Mouse (Mus musculus): Measurements from ENCODE around the gene Dpy30. TPM values are rescaled to one million over a fixed set of nuclear protein-coding genes. Genes with fewer than 3 reads are reported as not detected.

The Dpy30 gene
- polyA plus RNA-seq, 2 experiments: 104 to 145 TPM

DNA sequence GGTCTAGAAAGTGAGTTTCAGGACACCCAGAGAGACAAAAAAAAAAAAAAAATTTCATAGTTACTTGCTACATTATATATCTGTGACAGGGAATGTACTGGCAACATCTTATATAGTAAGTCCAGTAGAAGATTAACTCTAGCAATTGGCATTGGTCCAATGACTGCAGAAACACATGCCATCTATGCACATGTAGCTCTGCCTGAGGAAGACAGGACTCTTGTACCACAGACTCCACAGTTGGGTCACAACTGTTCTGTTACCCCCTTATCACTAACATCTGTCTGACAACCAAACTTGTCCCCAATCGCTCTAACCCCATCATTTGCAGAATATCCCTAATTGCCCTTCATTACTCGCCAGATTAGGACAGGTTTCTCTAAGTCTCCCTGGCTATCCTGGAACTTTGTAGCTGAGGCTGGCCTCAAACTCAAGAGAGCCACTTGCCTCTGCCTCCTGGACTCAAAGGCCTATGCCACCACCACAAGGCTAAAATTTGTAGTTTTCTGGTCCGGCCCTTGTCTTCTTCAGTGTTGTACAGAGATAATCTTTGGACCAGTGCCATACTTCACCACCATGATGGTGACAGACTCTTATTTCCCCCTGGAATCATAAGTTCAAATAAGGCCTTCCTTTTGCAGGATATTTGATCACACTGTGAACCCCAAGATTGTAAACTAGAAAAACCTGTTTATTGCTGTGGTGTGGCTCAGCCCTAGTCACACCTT is 52.0 kb downstream of the Dpy30 start:
- peaks cover 6% of the 10 kb centered on the region for H3K9me3 ChIP-seq (ENCODE audit: control insufficient read depth, low read length)
- TF ChIP-seq CTCF (IDR thresholded peaks at IDR 0.05; ENCODE audit: low read depth): no peak
- TF ChIP-seq EP300 (IDR thresholded peaks at IDR 0.05; ENCODE audit: low read depth): peak; percentile 27; the same call in 1 of the 2 replicates
- no peak overlapping the region for H3K9ac ChIP-seq (replicated peaks)
- H3K4me2 ChIP-seq (ENCODE audit: low read depth): peak overlapping the region; percentile 28; the same call in 1 of the 2 replicates
- no peaks in the 10 kb centered on the region for H3K27me3 ChIP-seq (ENCODE audit: control insufficient read depth, insufficient read depth, low read length)
- H3K4me1 ChIP-seq (replicated peaks; ENCODE audit: control insufficient read depth in 2 of 2, insufficient read depth in 2 of 2, low read length in 1 of 2): peaks cover 39 to 50% of the 10 kb centered on the region in 2 experiments
- DNase-seq (ENCODE audit: low read depth in 3 of 3, low spot score in 3 of 3) (no peak), ATAC-seq (ENCODE audit: insufficient read depth) (no peak)
- H3K36me3 ChIP-seq (replicated peaks; ENCODE audit: control insufficient read depth, insufficient read depth, low read depth): peaks cover 8% of the 10 kb centered on the region
- H3K27ac ChIP-seq: no peak overlapping the region; the same call in 1 of the 2 replicates
- no peak overlapping the region for H3K4me3 ChIP-seq (ENCODE audit: insufficient read depth in 1 of 2, low read depth in 2 of 2, low read length in 2 of 2)
- 43% methylated on average over 3 of the region's 3 CpGs for WGBS (ENCODE audit: insufficient replicate concordance)

DNA sequence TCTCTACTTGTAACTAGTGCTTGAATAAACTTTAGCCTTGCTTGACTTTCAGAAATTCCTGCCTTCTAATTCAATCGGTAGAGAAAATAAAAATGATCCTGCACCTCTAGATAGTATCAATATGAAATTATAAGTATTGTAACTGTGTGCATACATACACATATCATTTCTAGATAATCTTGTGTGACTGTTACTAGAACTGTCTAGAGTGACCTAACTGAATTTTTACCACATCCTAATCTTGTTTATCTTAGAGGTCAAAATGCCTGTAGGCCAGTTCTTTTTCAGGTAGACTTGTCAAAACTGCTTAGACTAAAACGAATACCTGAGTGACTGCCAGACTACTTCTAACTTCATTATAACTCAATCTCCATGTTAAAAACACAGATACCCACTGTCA is 53.5 kb downstream of the Dpy30 start:
- WGBS (ENCODE audit: insufficient replicate concordance): 55% methylated on average over 2 of the region's 2 CpGs
- Histone ChIP-seq H3K27me3 (ENCODE audit: control insufficient read depth, insufficient read depth, low read length) (no peaks in the 10 kb centered on the region), H3K27ac (no peak overlapping the region), H3K4me2 (ENCODE audit: low read depth) (no peak overlapping the region), H3K4me1 (replicated peaks; ENCODE audit: control insufficient read depth in 2 of 2, insufficient read depth in 2 of 2, low read length in 1 of 2) (peaks cover 49 to 63% of the 10 kb centered on the region in 2 experiments), H3K9me3 (ENCODE audit: control insufficient read depth, low read length) (peaks cover 6% of the 10 kb centered on the region), H3K4me3 (ENCODE audit: insufficient read depth in 1 of 2, low read depth in 2 of 2, low read length in 2 of 2) (no peak overlapping the region), H3K36me3 (replicated peaks; ENCODE audit: control insufficient read depth, insufficient read depth, low read depth) (peaks cover 8% of the 10 kb centered on the region), H3K9ac (replicated peaks) (no peak overlapping the region)
- no peak for DNase-seq (ENCODE audit: low read depth in 3 of 3, low spot score in 3 of 3)
- no peak for TF ChIP-seq EP300 (IDR thresholded peaks at IDR 0.05; ENCODE audit: low read depth)
- TF ChIP-seq CTCF (IDR thresholded peaks at IDR 0.05; ENCODE audit: low read depth): no peak
- ATAC-seq (ENCODE audit: insufficient read depth): no peak

DNA sequence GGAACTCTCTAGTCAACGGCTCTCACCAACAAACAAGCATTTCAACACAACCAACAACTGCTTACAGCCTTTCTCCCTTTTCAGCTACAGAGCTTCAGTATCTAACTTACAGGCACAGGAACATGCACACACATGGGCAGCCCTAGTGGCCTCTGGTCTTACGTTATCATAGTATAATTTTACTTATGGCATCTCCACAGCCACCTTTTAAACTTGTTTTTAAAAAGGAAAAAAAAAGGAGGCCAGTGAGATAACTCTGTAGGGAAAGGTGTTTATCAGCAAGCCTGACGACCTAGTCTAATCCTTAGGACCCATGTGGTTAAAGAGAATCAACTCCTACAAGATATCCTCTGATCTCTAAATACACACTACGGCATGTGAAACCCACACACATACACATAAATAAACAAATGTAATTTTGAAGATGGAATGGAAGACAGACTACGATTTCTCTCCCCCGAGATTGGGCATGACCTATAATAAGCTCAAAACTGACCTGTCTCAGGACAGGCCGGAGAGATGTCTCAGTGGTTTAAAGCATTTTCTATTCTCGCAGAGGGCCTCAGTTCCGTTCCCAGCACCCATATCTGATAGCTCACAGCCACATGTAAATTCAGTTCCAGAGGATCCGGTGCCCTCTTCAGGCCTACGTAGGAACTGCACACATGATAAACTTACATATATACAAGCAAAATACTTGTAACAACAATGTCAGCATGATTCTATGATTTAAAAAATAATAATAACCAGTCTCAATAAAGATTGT is 56.1 kb downstream of the Dpy30 start:
- ATAC-seq (ENCODE audit: insufficient read depth): peak; percentile 93
- DNase-seq (ENCODE audit: low read depth in 3 of 3, low spot score in 3 of 3): peak; percentile 76 to 85 (median 83)
- H3K27ac ChIP-seq: peak overlapping the region; percentile 88
- peaks cover 53 to 54% of the 10 kb centered on the region in 2 experiments for H3K4me1 ChIP-seq (replicated peaks; ENCODE audit: control insufficient read depth in 2 of 2, insufficient read depth in 2 of 2, low read length in 1 of 2)
- H3K9ac ChIP-seq (replicated peaks): peak overlapping the region; percentile 50
- 46% methylated on average over 11 of the region's 11 CpGs for WGBS (ENCODE audit: insufficient replicate concordance)
- H3K36me3 ChIP-seq (replicated peaks; ENCODE audit: control insufficient read depth, insufficient read depth, low read depth): peaks cover 6% of the 10 kb centered on the region
- no peak overlapping the region for H3K4me3 ChIP-seq (ENCODE audit: insufficient read depth in 1 of 2, low read depth in 2 of 2, low read length in 2 of 2)
- H3K27me3 ChIP-seq (ENCODE audit: control insufficient read depth, insufficient read depth, low read length): no peaks in the 10 kb centered on the region
- peaks cover 6% of the 10 kb centered on the region for H3K9me3 ChIP-seq (ENCODE audit: control insufficient read depth, low read length)
- peak; percentile 61 for TF ChIP-seq CTCF (IDR thresholded peaks at IDR 0.05; ENCODE audit: low read depth)
- TF ChIP-seq EP300 (IDR thresholded peaks at IDR 0.05; ENCODE audit: low read depth): peak; percentile 97
- H3K4me2 ChIP-seq (ENCODE audit: low read depth): peak overlapping the region; percentile 60

DNA sequence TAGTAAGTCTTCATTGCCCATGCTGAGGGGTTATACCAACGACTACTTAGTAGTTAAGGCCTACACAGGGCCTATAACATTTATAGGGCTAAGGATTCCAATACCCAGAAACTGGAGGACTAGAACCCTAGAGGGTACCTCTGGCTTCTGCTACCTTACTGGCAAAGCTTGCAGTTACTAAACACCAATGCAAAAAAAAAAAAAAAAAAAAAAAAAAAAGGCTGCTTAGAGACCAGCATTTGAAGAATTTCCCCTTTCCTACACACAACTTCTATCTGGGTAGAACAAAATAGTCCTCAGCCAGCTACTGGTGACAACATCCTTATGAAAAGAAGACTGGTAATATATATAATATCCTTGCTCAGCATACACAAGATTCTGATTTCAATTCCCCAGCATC is 58.1 kb downstream of the Dpy30 start:
- Histone ChIP-seq H3K27ac (peak overlapping the region; percentile 2; the same call in 1 of the 2 replicates), H3K27me3 (ENCODE audit: control insufficient read depth, insufficient read depth, low read length) (no peaks in the 10 kb centered on the region), H3K36me3 (replicated peaks; ENCODE audit: control insufficient read depth, insufficient read depth, low read depth) (peaks cover 6% of the 10 kb centered on the region), H3K4me2 (ENCODE audit: low read depth) (no peak overlapping the region), H3K4me3 (ENCODE audit: insufficient read depth in 1 of 2, low read depth in 2 of 2, low read length in 2 of 2) (no peak overlapping the region), H3K4me1 (replicated peaks; ENCODE audit: control insufficient read depth in 2 of 2, insufficient read depth in 2 of 2, low read length in 1 of 2) (peaks cover 38 to 44% of the 10 kb centered on the region in 2 experiments), H3K9me3 (ENCODE audit: control insufficient read depth, low read length) (peaks cover 6% of the 10 kb centered on the region), H3K9ac (replicated peaks) (no peak overlapping the region)
- DNase-seq (ENCODE audit: low read depth in 3 of 3, low spot score in 3 of 3): no peak
- WGBS (ENCODE audit: insufficient replicate concordance): 21% methylated on average over 1 of the region's 1 CpGs
- no peak for ATAC-seq (ENCODE audit: insufficient read depth)
- TF ChIP-seq EP300 (IDR thresholded peaks at IDR 0.05; ENCODE audit: low read depth) (no peak), CTCF (IDR thresholded peaks at IDR 0.05; ENCODE audit: low read depth) (no peak)

DNA sequence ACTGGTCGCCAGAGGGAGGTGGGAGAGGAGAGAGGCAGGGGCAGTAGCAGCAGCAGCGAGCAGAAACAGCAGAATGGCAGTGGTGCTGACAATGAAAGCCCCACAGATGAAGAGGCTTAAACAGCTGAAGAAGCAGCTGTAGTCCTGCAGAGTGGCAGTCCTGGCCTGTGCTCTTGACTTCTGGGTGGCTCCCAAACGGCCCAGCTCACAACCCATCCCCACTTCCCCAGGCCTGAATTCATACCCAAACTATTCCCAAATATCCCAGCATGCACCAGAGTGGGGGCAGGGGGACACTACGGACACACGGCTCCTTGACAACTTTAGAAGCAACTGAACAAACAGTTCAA is 58.6 kb downstream of the Dpy30 start:
- 34% methylated on average over 5 of the region's 5 CpGs for WGBS (ENCODE audit: insufficient replicate concordance)
- H3K4me3 ChIP-seq (ENCODE audit: insufficient read depth in 1 of 2, low read depth in 2 of 2, low read length in 2 of 2): no peak overlapping the region
- no peaks in the 10 kb centered on the region for H3K27me3 ChIP-seq (ENCODE audit: control insufficient read depth, insufficient read depth, low read length)
- 0 out of 2 replicates have a peak overlapping the region, but pooled peaks have one; percentile 4 for H3K9ac ChIP-seq (replicated peaks)
- H3K27ac ChIP-seq: no peak overlapping the region; the same call in 1 of the 2 replicates
- DNase-seq (ENCODE audit: low read depth in 3 of 3, low spot score in 3 of 3): no peak
- H3K4me2 ChIP-seq (ENCODE audit: low read depth): no peak overlapping the region
- H3K36me3 ChIP-seq (replicated peaks; ENCODE audit: control insufficient read depth, insufficient read depth, low read depth): peaks cover 6% of the 10 kb centered on the region
- peaks cover 6% of the 10 kb centered on the region for H3K9me3 ChIP-seq (ENCODE audit: control insufficient read depth, low read length)
- H3K4me1 ChIP-seq (replicated peaks; ENCODE audit: control insufficient read depth in 2 of 2, insufficient read depth in 2 of 2, low read length in 1 of 2): peaks cover 36 to 42% of the 10 kb centered on the region in 2 experiments
- no peak for ATAC-seq (ENCODE audit: insufficient read depth)
- no peak for TF ChIP-seq CTCF (IDR thresholded peaks at IDR 0.05; ENCODE audit: low read depth)
- TF ChIP-seq EP300 (IDR thresholded peaks at IDR 0.05; ENCODE audit: low read depth): no peak

Data from liver, embryonic 14.5 days (tissue).